Mouse (Mus musculus) lung, postnatal 0 days (tissue): ENCODE data around the gene Kmt2a. TPM values are rescaled to one million over a fixed set of nuclear protein-coding genes. Genes with fewer than 3 reads are reported as not detected.

Experiments
- ATAC-seq: fragments of 200-750 bp; cut with Nextera tagmentation; 2 replicates; pipeline ENCODE4 v1.8.0; 2017; ENCODE audit warnings: moderate library complexity
- DNase-seq: peaks from one replicate; pipeline ENCODE4 v3.0.0-alpha.2; 2016; ENCODE audit warnings: low spot score
- H3K27ac ChIP-seq: fragments of 300-500 bp; sonication (generic); 2 replicates; pipeline ENCODE4 v1.5.1; 2014; ENCODE audit warnings: antibody characterized with exemption, mild to moderate bottlenecking, low read length, mixed read lengths
- H3K27me3 ChIP-seq: fragments of 300-500 bp; sonication (generic); replicated peaks from 2 replicates; pipeline ENCODE4 v1.6.1; 2014; ENCODE audit warnings: low read length, mixed read lengths; ENCODE audit not compliant: insufficient read depth
- H3K36me3 ChIP-seq: fragments of 300-500 bp; sonication (generic); 2 replicates; pipeline ENCODE4 v1.6.1; 2014; ENCODE audit warnings: low read length, mixed read lengths; ENCODE audit not compliant: insufficient read depth
- H3K4me1 ChIP-seq: fragments of 300-500 bp; sonication (generic); 2 replicates; pipeline ENCODE4 v1.6.1; 2014; ENCODE audit warnings: antibody characterized with exemption, low read depth, low read length, mixed read lengths; ENCODE audit not compliant: insufficient read depth
- H3K4me2 ChIP-seq: fragments of 300-500 bp; sonication (generic); replicated peaks from 2 replicates; pipeline ENCODE4 v1.6.1; 2014; ENCODE audit warnings: low read depth, mild to moderate bottlenecking, low read length, moderate library complexity, mixed read lengths
- H3K4me3 ChIP-seq: fragments of 300-500 bp; sonication (generic); 2 replicates; pipeline ENCODE4 v1.5.1; 2014; ENCODE audit warnings: low read depth, low read length
- H3K9ac ChIP-seq: fragments of 300-500 bp; sonication (generic); replicated peaks from 2 replicates; pipeline ENCODE4 v1.6.1; 2014; ENCODE audit warnings: low read depth, mild to moderate bottlenecking
- H3K9me3 ChIP-seq: fragments of 300-500 bp; sonication (generic); 2 replicates; pipeline ENCODE4 v1.6.1; 2016; ENCODE audit warnings: low read length, mixed read lengths
- CTCF ChIP-seq: IDR thresholded peaks from 2 replicates; pipeline ENCODE4 v1.5.1; 2016; ENCODE audit warnings: antibody characterized with exemption, mild to moderate bottlenecking
- EP300 ChIP-seq: IDR thresholded peaks from 2 replicates; pipeline ENCODE4 v1.6.1; 2016; ENCODE audit warnings: antibody characterized with exemption, mild to moderate bottlenecking, control low read depth
- WGBS: fragments of 180-500 bp; shearing (Covaris S2); extraction: QIAGEN DNeasy Blood & Tissue Kit; methylation state at CpG from one replicate; pipeline ENCODE4 v1.1.7; 2014; 5-methylcytosine and 5-hydroxymethylcytosine counted together
- polyA plus RNA-seq: library from polyadenylated mRNA; unstranded; fragments of >200 nt; fragmentation: Nextera tagmentation; extraction: Ambion mirVana; gene quantifications from 2 replicates; pipeline ENCODE4 v1.2.1, GENCODE M21; 2015

Gene Kmt2a
- polyA plus RNA-seq, 1 experiment from 2014 or later = 6.9 TPM

- no peak for ATAC-seq
- H3K36me3 ChIP-seq = peaks cover 86% of the 10 kb centered on the region
- TF ChIP-seq EP300 (no peak), CTCF (no peak)
- no peaks in the 10 kb centered on the region for H3K9me3 ChIP-seq
- H3K9ac ChIP-seq = no peak overlapping the region
- H3K27me3 ChIP-seq = no peaks in the 10 kb centered on the region
- no peak overlapping the region for H3K27ac ChIP-seq
- no peaks in the 10 kb centered on the region for H3K4me1 ChIP-seq
- 88% methylated on average over 15 of the region's 15 CpGs for WGBS
- no peak overlapping the region for H3K4me3 ChIP-seq
- H3K4me2 ChIP-seq = no peak overlapping the region
- DNase-seq = no peak
Measured at GRCm38 (mm10) chr9:44819920-44820827, 60.9 kb downstream of the Kmt2a start.

DNA sequence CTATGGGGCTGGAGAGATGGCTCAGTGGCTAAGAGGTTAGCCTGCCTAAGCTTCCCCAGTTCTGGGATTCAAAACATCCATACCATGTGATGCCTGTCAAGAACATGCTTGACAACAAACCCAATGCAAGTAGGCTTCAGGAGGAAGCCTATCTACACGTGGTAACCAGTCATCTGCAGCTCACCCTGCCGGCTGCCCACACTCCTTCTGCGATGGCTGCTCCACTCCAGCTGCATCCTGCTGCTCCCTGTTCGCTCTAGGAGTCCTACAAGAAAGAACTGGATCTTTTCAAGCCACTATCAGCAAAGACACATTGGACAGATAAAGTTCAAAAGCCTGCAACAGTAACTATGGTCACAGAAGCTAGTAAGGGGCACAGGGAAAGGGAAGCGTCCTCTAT lies 63.6 kb downstream of the Kmt2a start:
- Histone ChIP-seq H3K4me2 (no peak overlapping the region), H3K27me3 (no peaks in the 10 kb centered on the region), H3K27ac (no peak overlapping the region), H3K4me1 (no peaks in the 10 kb centered on the region), H3K36me3 (peaks cover 85% of the 10 kb centered on the region), H3K9me3 (no peaks in the 10 kb centered on the region), H3K4me3 (no peak overlapping the region), H3K9ac (no peak overlapping the region)
- DNase-seq (no peak), ATAC-seq (no peak)
- TF ChIP-seq CTCF (no peak), EP300 (no peak)
- 78% methylated on average over 5 of the region's 5 CpGs for WGBS

DNA sequence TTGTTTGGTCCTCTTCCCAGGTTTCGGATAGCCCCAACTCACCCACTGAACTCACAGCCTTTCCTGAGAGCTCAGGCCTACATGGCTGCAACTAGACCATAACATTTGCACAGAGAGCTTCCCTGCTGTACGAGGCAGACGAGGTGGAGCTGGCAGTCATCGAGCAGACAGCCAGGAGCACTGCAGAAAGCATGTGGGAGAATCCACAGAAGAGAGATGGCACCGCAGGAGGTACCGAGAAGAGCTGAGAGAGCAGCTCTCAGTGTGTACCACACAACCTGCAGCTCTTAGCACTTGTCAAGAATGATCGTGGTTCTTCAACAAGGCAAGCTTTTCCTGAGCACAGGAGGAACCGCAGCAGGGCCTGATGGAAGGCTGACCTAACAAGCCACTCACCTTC lies 66.9 kb downstream of the Kmt2a start:
- no peak overlapping the region for H3K9ac ChIP-seq
- ATAC-seq = no peak
- no peak overlapping the region for H3K27ac ChIP-seq
- WGBS = 95% methylated on average over 8 of the region's 8 CpGs
- H3K36me3 ChIP-seq = peaks cover 83% of the 10 kb centered on the region
- no peaks in the 10 kb centered on the region for H3K4me1 ChIP-seq
- no peak for DNase-seq
- TF ChIP-seq CTCF = no peak
- no peak for TF ChIP-seq EP300
- H3K9me3 ChIP-seq = no peaks in the 10 kb centered on the region
- no peak overlapping the region for H3K4me2 ChIP-seq
- H3K4me3 ChIP-seq = no peak overlapping the region
- H3K27me3 ChIP-seq = no peaks in the 10 kb centered on the region

DNA sequence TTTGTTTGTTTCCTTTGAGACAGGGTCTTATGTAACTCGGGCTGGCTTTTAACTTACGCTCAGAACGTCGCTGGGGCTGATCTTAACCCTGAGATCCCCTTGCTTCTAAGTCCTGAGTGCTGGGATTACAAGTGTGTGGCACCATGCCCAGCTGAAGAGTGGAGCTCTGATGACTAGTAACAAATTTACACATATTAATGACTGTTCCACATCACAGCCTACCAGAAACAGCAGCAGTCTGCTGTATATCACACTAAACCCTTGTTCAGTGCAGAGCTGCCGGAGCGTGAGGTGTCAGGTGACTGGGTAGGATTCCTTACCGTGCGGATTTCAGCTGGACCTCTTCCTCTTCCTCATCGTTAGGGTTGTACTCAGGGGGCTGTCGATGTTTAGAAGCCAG lies 70.8 kb downstream of the Kmt2a start:
- 75% methylated on average over 10 of the region's 10 CpGs for WGBS
- TF ChIP-seq EP300 = no peak
- TF ChIP-seq CTCF = no peak
- Histone ChIP-seq H3K36me3 (peaks cover 71% of the 10 kb centered on the region), H3K27ac (no peak overlapping the region), H3K27me3 (no peaks in the 10 kb centered on the region), H3K9ac (no peak overlapping the region), H3K9me3 (no peaks in the 10 kb centered on the region), H3K4me2 (no peak overlapping the region), H3K4me3 (no peak overlapping the region), H3K4me1 (no peaks in the 10 kb centered on the region)
- ATAC-seq (no peak), DNase-seq (no peak)

DNA sequence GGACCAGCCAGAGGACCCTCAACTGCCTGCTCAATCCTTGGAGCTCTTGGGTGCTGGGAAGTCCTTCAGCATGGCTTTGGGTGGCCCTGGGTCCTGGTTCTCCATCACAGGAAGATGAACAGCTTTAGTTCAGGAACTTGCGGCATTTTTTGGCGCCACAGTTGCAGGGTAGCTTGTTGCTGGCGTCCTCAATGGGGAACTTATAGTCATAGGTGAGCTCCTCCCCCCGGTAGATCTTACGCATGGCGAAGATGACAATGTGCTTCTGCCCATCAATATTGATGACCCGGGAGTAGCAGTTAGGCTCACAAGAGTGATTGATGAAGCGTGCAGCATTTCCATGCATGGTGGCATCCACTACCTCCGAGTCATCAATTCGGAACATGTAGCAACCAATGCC lies 73.3 kb downstream of the Kmt2a start:
- WGBS = 95% methylated on average over 10 of the region's 10 CpGs
- Histone ChIP-seq H3K4me1 (no peaks in the 10 kb centered on the region), H3K4me3 (no peak overlapping the region), H3K9ac (no peak overlapping the region), H3K36me3 (peaks cover 53% of the 10 kb centered on the region; the same call in 1 of the 2 replicates), H3K9me3 (no peaks in the 10 kb centered on the region), H3K27ac (no peak overlapping the region), H3K4me2 (no peak overlapping the region), H3K27me3 (no peaks in the 10 kb centered on the region)
- TF ChIP-seq CTCF (no peak), EP300 (no peak)
- DNase-seq (no peak), ATAC-seq (no peak)

DNA sequence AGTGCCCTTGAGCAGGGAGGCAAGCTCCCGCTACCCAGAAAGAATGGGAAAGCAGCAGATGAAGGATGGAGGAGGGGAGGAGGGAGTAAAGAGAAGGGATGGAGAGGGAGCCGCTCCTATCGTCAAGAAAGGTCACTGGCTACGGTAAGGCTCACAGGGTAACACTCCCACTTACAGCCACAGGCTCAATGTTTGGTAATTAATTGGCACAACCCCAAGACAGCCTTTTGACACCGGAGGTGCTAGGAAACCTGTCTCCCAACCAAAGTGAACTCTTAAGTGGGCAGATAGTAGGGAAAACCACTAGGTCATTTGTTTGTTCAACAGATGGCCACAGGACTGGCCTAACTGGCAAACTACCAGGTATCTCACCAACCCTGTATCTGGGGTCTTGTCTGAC lies 74.0 kb downstream of the Kmt2a start:
- no peaks in the 10 kb centered on the region for H3K4me1 ChIP-seq
- no peak overlapping the region for H3K9ac ChIP-seq
- H3K9me3 ChIP-seq = no peaks in the 10 kb centered on the region
- TF ChIP-seq CTCF = no peak
- no peak for TF ChIP-seq EP300
- H3K4me2 ChIP-seq = no peak overlapping the region
- no peaks in the 10 kb centered on the region for H3K27me3 ChIP-seq
- peaks cover 49% of the 10 kb centered on the region; the same call in 1 of the 2 replicates for H3K36me3 ChIP-seq
- 63% methylated on average over 5 of the region's 5 CpGs for WGBS
- no peak overlapping the region for H3K27ac ChIP-seq
- no peak for ATAC-seq
- DNase-seq = peak; percentile 23
- H3K4me3 ChIP-seq = no peak overlapping the region
